Mouse (Mus musculus) liver, embryonic 14.5 days (tissue): Measurements from ENCODE around the gene Apcs. TPM values are rescaled to one million over a fixed set of nuclear protein-coding genes. Genes with fewer than 3 reads are reported as not detected.

ENCODE experiments used
- ATAC-seq: fragments of 200-750 bp; cut with Nextera tagmentation; 2 replicates; pipeline ENCODE4 v1.8.0; 2017; ENCODE audit warnings: moderate number of reproducible peaks, mild to moderate bottlenecking, moderate library complexity; ENCODE audit not compliant: insufficient read depth
- DNase-seq, 3 experiments: peaks; one replicate each; pipeline ENCODE4 v3.0.0-alpha.2; 2012 to 2013; ENCODE audit warnings: low read depth in 3 of 3, low spot score in 3 of 3
- H3K27ac ChIP-seq: fragments of 300-500 bp; sonication (generic); 2 replicates; pipeline ENCODE4 v1.5.1; 2014; ENCODE audit warnings: moderate library complexity, mild to moderate bottlenecking, control low read depth, inconsistent platforms
- H3K27me3 ChIP-seq: fragments of 300-500 bp; sonication (generic); 2 replicates; pipeline ENCODE4 v1.6.1; 2014; ENCODE audit warnings: mild to moderate bottlenecking, low read length, moderate library complexity; ENCODE audit not compliant: control insufficient read depth, insufficient read depth
- H3K36me3 ChIP-seq: fragments of 300-500 bp; sonication (generic); replicated peaks from 2 replicates; pipeline ENCODE4 v1.6.1; 2014; ENCODE audit warnings: low read depth; ENCODE audit not compliant: control insufficient read depth, insufficient read depth
- H3K4me1 ChIP-seq, 2 experiments: fragments of 200-500 bp in 1 of 2; fragments of 300-500 bp in 1 of 2; sonication (generic) in 1 of 2; replicated peaks; 2 replicates each; pipeline ENCODE4 v1.6.1; 2012 to 2014; ENCODE audit warnings: antibody characterized with exemption in 1 of 2, inconsistent platforms in 1 of 2, low read length in 1 of 2; ENCODE audit not compliant: control insufficient read depth in 2 of 2, insufficient read depth in 2 of 2
- H3K4me2 ChIP-seq: fragments of 300-500 bp; sonication (generic); 2 replicates; pipeline ENCODE4 v1.6.1; 2014; ENCODE audit warnings: low read depth, mild to moderate bottlenecking, control low read depth, moderate library complexity
- H3K4me3 ChIP-seq, 2 experiments: fragments of 200-500 bp in 1 of 2; fragments of 300-500 bp in 1 of 2; sonication (generic) in 1 of 2; 2 replicates each; pipeline ENCODE4 v1.5.1; 2012 to 2014; ENCODE audit warnings: low read depth in 2 of 2, low read length in 2 of 2, mild to moderate bottlenecking in 2 of 2, control low read depth in 1 of 2, inconsistent platforms in 1 of 2, moderate library complexity in 1 of 2; ENCODE audit not compliant: insufficient read depth in 1 of 2
- H3K9ac ChIP-seq: fragments of 300-500 bp; sonication (generic); replicated peaks from 2 replicates; pipeline ENCODE4 v1.6.1; 2014; ENCODE audit warnings: mild to moderate bottlenecking, control low read depth, moderate library complexity
- H3K9me3 ChIP-seq: fragments of 300-500 bp; sonication (generic); 2 replicates; pipeline ENCODE4 v1.6.1; 2016; ENCODE audit warnings: low read length, mixed read lengths; ENCODE audit not compliant: control insufficient read depth
- CTCF ChIP-seq: IDR thresholded peaks from 2 replicates; pipeline ENCODE4 v1.5.1; 2016; ENCODE audit warnings: antibody characterized with exemption, low read depth, control low read depth
- EP300 ChIP-seq: IDR thresholded peaks from 2 replicates; pipeline ENCODE4 v1.6.1; 2016; ENCODE audit warnings: antibody characterized with exemption, low read depth
- WGBS: fragments of 180-500 bp; shearing (Covaris S2); extraction: QIAGEN DNeasy Blood & Tissue Kit; methylation state at CpG from one replicate; pipeline ENCODE4 v1.1.7; 2014; ENCODE audit not compliant: insufficient replicate concordance; 5-methylcytosine and 5-hydroxymethylcytosine counted together
- polyA plus RNA-seq, 2 experiments: library from polyadenylated mRNA; depleted of rRNA in 1 of 2; stranded (reverse) in 1 of 2; unstranded in 1 of 2; fragments of >200 nt; fragmentation: Nextera tagmentation in 1 of 2; extraction: Ambion mirVana in 1 of 2; gene quantifications; 2 replicates each; pipeline versions ENCODE4 v1.2.1 to v1.2.3; 2012 to 2014

Gene Apcs
- polyA plus RNA-seq, 2 experiments, result 14.4 to 64.3 TPM

DNA sequence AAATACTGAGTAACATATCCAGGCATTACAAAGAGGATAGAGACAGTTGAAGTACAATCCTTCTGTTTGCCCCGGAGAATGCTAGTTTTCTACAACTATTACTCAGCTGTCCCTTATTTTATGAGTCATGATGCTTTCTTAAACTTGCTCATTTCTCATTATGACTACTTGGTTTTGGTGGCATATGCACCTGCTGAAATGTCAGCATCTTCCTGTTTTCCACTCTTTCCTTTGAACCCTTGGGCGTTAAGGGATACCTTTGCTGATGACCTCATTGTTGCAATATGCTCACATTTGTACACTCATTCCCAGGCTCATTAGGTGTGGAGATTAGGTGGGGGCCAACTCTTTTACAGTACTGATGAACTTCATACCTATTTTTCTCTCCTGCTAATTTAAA lies 594 bp upstream of the Apcs start:
- Histone ChIP-seq H3K9me3 (no peaks in the 10 kb centered on the region), H3K36me3 (no peaks in the 10 kb centered on the region), H3K9ac (no peak overlapping the region), H3K4me1 (no peaks in the 10 kb centered on the region; a peak in 1 of 4 replicates), H3K4me2 (no peak overlapping the region), H3K27me3 (no peaks in the 10 kb centered on the region), H3K4me3 (no peak overlapping the region), H3K27ac (no peak overlapping the region)
- DNase-seq, result no peak
- no peak for ATAC-seq
- WGBS, result 45% methylated on average over 2 of the region's 2 CpGs
- TF ChIP-seq CTCF (no peak), EP300 (no peak)

DNA sequence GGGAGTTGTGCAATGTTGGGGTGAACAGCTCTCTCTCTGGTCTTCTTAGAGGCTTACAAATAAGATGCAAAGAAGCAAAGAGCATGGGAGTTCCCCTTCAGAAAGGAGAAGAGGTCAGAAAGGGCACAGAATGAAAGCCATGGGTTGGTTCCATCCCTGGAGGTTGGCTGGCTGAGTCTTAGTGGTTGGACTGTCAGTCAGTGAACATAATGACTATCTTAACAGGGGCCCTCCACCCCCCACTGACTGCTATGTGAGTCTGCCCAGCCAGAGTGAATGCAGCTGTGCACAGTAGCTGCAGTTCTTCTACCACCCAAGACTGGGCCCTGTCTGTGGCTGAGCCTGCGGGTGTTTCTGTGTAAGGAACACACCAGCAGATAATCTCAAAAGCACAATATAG lies 18.2 kb downstream of the Apcs start:
- no peaks in the 10 kb centered on the region for H3K9me3 ChIP-seq
- no peaks in the 10 kb centered on the region for H3K36me3 ChIP-seq
- H3K4me1 ChIP-seq, result no peaks in the 10 kb centered on the region
- H3K27ac ChIP-seq, result no peak overlapping the region
- ATAC-seq (no peak), DNase-seq (no peak)
- 66% methylated on average over 1 of the region's 1 CpGs for WGBS
- H3K27me3 ChIP-seq, result no peaks in the 10 kb centered on the region
- H3K4me3 ChIP-seq, result no peak overlapping the region
- H3K4me2 ChIP-seq, result no peak overlapping the region
- no peak for TF ChIP-seq CTCF
- no peak for TF ChIP-seq EP300
- H3K9ac ChIP-seq, result no peak overlapping the region

DNA sequence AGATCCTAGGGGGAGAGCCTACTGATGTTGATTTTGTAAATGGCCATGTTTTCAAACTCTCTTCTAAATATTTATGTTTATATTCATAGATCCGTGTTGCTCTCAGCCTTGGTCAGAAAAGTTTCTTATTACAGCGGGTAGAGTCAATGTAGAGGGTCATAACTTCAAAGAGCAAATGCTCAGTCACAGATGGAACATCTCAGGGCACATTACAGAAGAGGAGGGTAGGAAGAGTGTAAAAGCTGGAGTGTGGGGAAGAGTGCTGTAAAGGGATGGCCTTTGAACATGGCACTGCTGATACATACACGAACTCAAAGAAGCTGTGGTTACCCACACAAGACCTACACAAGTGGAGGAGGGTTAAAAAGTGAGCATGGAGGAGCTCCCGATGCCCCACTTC lies 19.6 kb downstream of the Apcs start:
- Histone ChIP-seq H3K36me3 (no peaks in the 10 kb centered on the region), H3K27ac (no peak overlapping the region), H3K4me2 (no peak overlapping the region), H3K9ac (no peak overlapping the region), H3K27me3 (no peaks in the 10 kb centered on the region), H3K4me3 (no peak overlapping the region), H3K9me3 (no peaks in the 10 kb centered on the region), H3K4me1 (no peaks in the 10 kb centered on the region)
- WGBS, result 56% methylated on average over 4 of the region's 4 CpGs
- TF ChIP-seq EP300 (no peak), CTCF (no peak)
- DNase-seq (no peak), ATAC-seq (no peak)

DNA sequence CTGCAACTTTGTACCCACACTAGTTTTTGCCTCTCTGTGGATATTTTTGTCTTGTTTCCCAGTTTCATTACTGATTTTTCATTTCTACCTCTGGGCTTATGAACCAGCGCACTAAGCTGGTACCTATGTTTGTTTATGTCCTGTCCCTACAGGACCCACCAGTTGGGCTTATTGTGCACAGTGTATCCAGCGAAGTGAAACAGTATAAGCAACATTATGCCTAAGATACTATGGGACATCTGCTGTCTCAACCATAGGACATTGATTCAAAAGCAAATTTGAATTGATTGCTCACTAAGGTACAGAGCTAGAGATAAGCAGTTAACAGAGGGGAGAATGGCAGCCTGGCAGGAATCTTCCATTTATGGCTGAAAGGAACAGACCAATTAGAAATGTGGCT lies 46.7 kb downstream of the Apcs start:
- H3K36me3 ChIP-seq, result no peaks in the 10 kb centered on the region
- no peak overlapping the region for H3K4me2 ChIP-seq
- no peaks in the 10 kb centered on the region for H3K9me3 ChIP-seq
- DNase-seq, result no peak
- H3K9ac ChIP-seq, result no peak overlapping the region
- no peaks in the 10 kb centered on the region for H3K27me3 ChIP-seq
- H3K4me3 ChIP-seq, result no peak overlapping the region
- TF ChIP-seq CTCF (no peak), EP300 (no peak)
- H3K27ac ChIP-seq, result no peak overlapping the region
- H3K4me1 ChIP-seq, result no peaks in the 10 kb centered on the region
- WGBS, result 48% methylated on average over 2 of the region's 2 CpGs
- ATAC-seq, result no peak

DNA sequence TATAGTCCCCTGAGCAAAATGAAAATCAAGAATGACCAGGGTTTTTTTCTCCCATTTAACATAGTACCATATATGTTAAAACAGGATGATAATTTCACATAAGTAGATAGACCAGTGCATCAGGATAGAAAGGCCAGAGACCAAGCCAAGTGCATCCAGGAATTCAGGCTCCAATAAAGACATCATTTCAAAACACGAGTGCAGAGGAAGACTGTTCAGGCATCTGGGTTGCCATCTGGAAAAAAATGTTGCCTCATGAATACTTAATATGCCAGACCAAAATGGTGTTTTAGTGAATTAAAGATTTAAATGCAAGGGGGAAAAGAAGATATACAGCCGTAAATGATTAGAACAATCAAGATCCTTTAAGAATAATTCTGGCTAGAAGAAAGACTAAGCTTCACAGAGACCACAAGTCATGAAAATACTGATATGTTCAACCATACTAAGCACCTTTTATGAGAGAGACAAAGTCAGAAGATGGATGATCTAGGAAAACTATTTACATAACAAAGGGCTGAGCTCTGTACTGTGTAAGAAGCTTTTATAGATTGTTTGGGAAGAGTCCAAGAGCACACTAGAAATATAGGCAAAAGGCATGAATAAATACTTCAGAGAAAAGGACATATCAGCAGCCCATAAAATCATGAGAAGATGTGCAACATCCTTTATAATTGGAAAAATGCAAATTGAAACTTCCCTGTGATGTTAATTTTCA lies 47.6 kb downstream of the Apcs start:
- Histone ChIP-seq H3K4me3 (no peak overlapping the region), H3K27ac (no peak overlapping the region), H3K27me3 (no peaks in the 10 kb centered on the region), H3K4me1 (no peaks in the 10 kb centered on the region), H3K4me2 (no peak overlapping the region), H3K9me3 (no peaks in the 10 kb centered on the region), H3K9ac (no peak overlapping the region), H3K36me3 (no peaks in the 10 kb centered on the region)
- 43% methylated on average over 2 of the region's 2 CpGs for WGBS
- TF ChIP-seq EP300, result no peak
- no peak for TF ChIP-seq CTCF
- DNase-seq (no peak), ATAC-seq (no peak)

Other genes starting within 250 kb of the Apcs start
- gene Crp, start 197.0 kb downstream of the Apcs start, polyA plus RNA-seq (2012; rRNA removed), result 10.8 and 13.5 TPM in 2 replicates
- 39.0 and 39.9 TPM in 2 replicates for gene Crp, start 197.0 kb downstream of the Apcs start, polyA plus RNA-seq (2014; fragmentation: Nextera tagmentation; extraction: Ambion mirVana)
- gene Olfr16, start 55.4 kb upstream of the Apcs start, polyA plus RNA-seq (2012; rRNA removed), result not detected in 2 replicates
- not detected in 2 replicates for gene Olfr16, start 55.4 kb upstream of the Apcs start, polyA plus RNA-seq (2014; fragmentation: Nextera tagmentation; extraction: Ambion mirVana)
- gene Olfr1408, start 242.3 kb upstream of the Apcs start, polyA plus RNA-seq (2012; rRNA removed), result not detected in 2 replicates
- gene Olfr1408, start 242.3 kb upstream of the Apcs start, polyA plus RNA-seq (2014; fragmentation: Nextera tagmentation; extraction: Ambion mirVana), result not detected in 2 replicates